In genomic region chrX:36863766-36864608, GRCm38 (mm10) we compare ENCODE assay signal across 8 mouse cellular contexts. TPM values are rescaled to one million over a fixed set of nuclear protein-coding genes. Genes with fewer than 3 reads are reported as not detected.
A peak's percentile ranks its signal among the peaks of the same experiment; 100 is the strongest.
DNase-seq lines count a peak whose midpoint lies in the region; ATAC-seq and TF ChIP-seq lines count a peak whose summit lies in the region.

No protein-coding gene starts in this region.

- no peak for TF ChIP-seq CTCF in ES-Bruce4 (IDR thresholded peaks at IDR 0.05; ENCODE audit: low read depth, low read length)
- TF ChIP-seq CTCF in lung, adult 2 months (IDR thresholded peaks at IDR 0.05; ENCODE audit: insufficient read depth, low read length): no peak

- no peaks in the 10 kb centered on the region for H3K4me1 ChIP-seq in ES-Bruce4 (ENCODE audit: control insufficient read depth, insufficient read depth, low read length)
- no peaks in the 10 kb centered on the region for H3K4me1 ChIP-seq in forebrain, embryonic 14.5 days (ENCODE audit: control insufficient read depth, insufficient read depth, low read length)
- H3K4me1 ChIP-seq in lung, adult 2 months (ENCODE audit: control insufficient read depth, insufficient read depth, low read length): no peaks in the 10 kb centered on the region

- intact Hi-C loops in heart, postnatal 25 days (cut with DNase I): no loop called here

- TF ChIP-seq EP300 in ES-Bruce4 (IDR thresholded peaks at IDR 0.05; ENCODE audit: insufficient read depth, low read depth, low read length): 0 out of 2 replicates have a peak, but pooled peaks have one; percentile 20

- H3K27ac ChIP-seq in ES-Bruce4 (ENCODE audit: insufficient read depth, low read length): no peak overlapping the region
- no peak overlapping the region; the same call in 1 of the 2 replicates for H3K27ac ChIP-seq in forebrain, embryonic 14.5 days (ENCODE audit: low read depth, low read length)

- peak; percentile 89 for DNase-seq in forebrain, embryonic 14.5 days (ENCODE audit: low spot score)
- DNase-seq in heart, postnatal 25 days (ENCODE audit: low spot score): peak; percentile 67
- DNase-seq in layer of hippocampus, adult 18-20 months (ENCODE audit: low spot score in 2 of 2): peak; percentile 74 to 89
- peak; percentile 73 for DNase-seq in lung, adult 2 months
- DNase-seq in thymus, adult 18-20 months: peak; percentile 56 to 72

- TF ChIP-seq POLR2A in ES-Bruce4 (IDR thresholded peaks at IDR 0.05; ENCODE audit: insufficient read depth, low read length): no peak
- peak; percentile 40; the same call in 1 of the 2 replicates for TF ChIP-seq POLR2A in lung, adult 2 months (IDR thresholded peaks at IDR 0.05; ENCODE audit: borderline replicate concordance, extremely low read depth, low read depth, low read length)

- 23% methylated on average over 42 of the region's 44 CpGs for WGBS in forebrain, embryonic 14.5 days
- 24% methylated on average over 43 of the region's 44 CpGs for WGBS in lung, adult 2 months

- H3K36me3 ChIP-seq in ES-Bruce4 (ENCODE audit: control insufficient read depth, insufficient read depth, low read length, poor library complexity, severe bottlenecking): no peaks in the 10 kb centered on the region; the same call in 1 of the 2 replicates
- no peaks in the 10 kb centered on the region for H3K36me3 ChIP-seq in forebrain, embryonic 14.5 days (ENCODE audit: control insufficient read depth, insufficient read depth, low read length)

- peak overlapping the region; percentile 98 for H3K4me3 ChIP-seq in ES-Bruce4 (ENCODE audit: low read depth, low read length)
- H3K4me3 ChIP-seq in forebrain, embryonic 14.5 days (ENCODE audit: low read depth, low read length): peak overlapping the region; percentile 35
- peak overlapping the region; percentile 84 for H3K4me3 ChIP-seq in lung, adult 2 months (replicated peaks; ENCODE audit: extremely low read depth, low read depth, low read length)

- H3K27me3 ChIP-seq in ES-Bruce4 (ENCODE audit: control insufficient read depth, insufficient read depth, low read length, poor library complexity, severe bottlenecking): no peaks in the 10 kb centered on the region
- H3K27me3 ChIP-seq in forebrain, embryonic 14.5 days (replicated peaks; ENCODE audit: control insufficient read depth, insufficient read depth, low read length): no peaks in the 10 kb centered on the region

- H3K4me2 ChIP-seq in forebrain, embryonic 14.5 days (ENCODE audit: low read length): peak overlapping the region; percentile 46

- ATAC-seq in cerebellum, adult (ENCODE audit: insufficient number of reproducible peaks, low FRiP score, low TSS enrichment): peak; percentile 70; the same call in 1 of the 2 replicates
- ATAC-seq in forebrain, embryonic 14.5 days: peak; percentile 95
- ATAC-seq in neutrophil, adult 5-6 weeks (ENCODE audit: extremely low read depth, insufficient number of reproducible peaks, low FRiP score, poor library complexity, severe bottlenecking): peak; percentile 93

- H3K9ac ChIP-seq in ES-Bruce4 (ENCODE audit: low read depth, poor library complexity, severe bottlenecking): peak overlapping the region; percentile 96
- peak overlapping the region; percentile 46 for H3K9ac ChIP-seq in forebrain, embryonic 14.5 days (ENCODE audit: low read length)

- no peaks in the 10 kb centered on the region for H3K9me3 ChIP-seq in ES-Bruce4 (replicated peaks; ENCODE audit: control insufficient read depth, insufficient read depth, low read length, poor library complexity, severe bottlenecking)
- no peaks in the 10 kb centered on the region for H3K9me3 ChIP-seq in forebrain, embryonic 14.5 days (replicated peaks; ENCODE audit: control insufficient read depth, low read length)

RNA-seq across cellular contexts. Expression of gene Ube2a, which starts 9.7 kb away (rescaled TPM):
- polyA plus RNA-seq in ES-Bruce4 (2011; ENCODE audit: insufficient read depth, insufficient read length, low read depth, missing spikeins): 101 and 112 TPM in 2 replicates
- polyA plus RNA-seq in forebrain, embryonic 14.5 days (2014; fragmentation: Nextera tagmentation; extraction: Ambion mirVana): 130 and 144 TPM in 2 replicates
- 10 to 100 TPM; 67.5 to 77.9 TPM for total RNA-seq in heart, postnatal 25 days (2021)
- 10 to 100 TPM; 53.5 to 57.9 TPM for total RNA-seq in layer of hippocampus, adult 18-20 months (2021)
- polyA plus RNA-seq in lung, adult 2 months (2012; rRNA removed): 23.1 and 27.1 TPM in 2 replicates
- 18.5 and 20.9 TPM in 2 replicates for total RNA-seq in neutrophil, adult 5-6 weeks (2017)

RNA-seq across cellular contexts. Expression of gene C330007P06Rik, which starts 9.9 kb away (rescaled TPM):
- 20.2 and 20.7 TPM in 2 replicates for polyA plus RNA-seq in ES-Bruce4 (2011; ENCODE audit: insufficient read depth, insufficient read length, low read depth, missing spikeins)
- 23.9 and 24.5 TPM in 2 replicates for polyA plus RNA-seq in forebrain, embryonic 14.5 days (2014; fragmentation: Nextera tagmentation; extraction: Ambion mirVana)
- total RNA-seq in heart, postnatal 25 days (2021): 10 to 100 TPM; 15.3 to 17.5 TPM
- total RNA-seq in layer of hippocampus, adult 18-20 months (2021): 10 to 100 TPM; 40.8 to 42.6 TPM
- 18.6 and 22.7 TPM in 2 replicates for polyA plus RNA-seq in lung, adult 2 months (2012; rRNA removed)
- total RNA-seq in neutrophil, adult 5-6 weeks (2017): 44.5 and 47.8 TPM in 2 replicates

RNA-seq across cellular contexts. Expression of gene Nkrf, which starts 38.7 kb away (rescaled TPM):
- polyA plus RNA-seq in ES-Bruce4 (2011; ENCODE audit: insufficient read depth, insufficient read length, low read depth, missing spikeins): 15.2 and 17.7 TPM in 2 replicates
- 13.1 and 16.3 TPM in 2 replicates for polyA plus RNA-seq in forebrain, embryonic 14.5 days (2014; fragmentation: Nextera tagmentation; extraction: Ambion mirVana)
- total RNA-seq in heart, postnatal 25 days (2021): 1 to 10 TPM; 3.2 to 3.9 TPM
- total RNA-seq in layer of hippocampus, adult 18-20 months (2021): 10 to 100 TPM; 30.4 to 32.1 TPM
- 0.48 and 0.80 TPM in 2 replicates for polyA plus RNA-seq in lung, adult 2 months (2012; rRNA removed)
- 5.5 and 5.7 TPM in 2 replicates for total RNA-seq in neutrophil, adult 5-6 weeks (2017)

Comparison
In these comparisons a context has a peak if more than half of its experiments do, and no peak if none do; other contexts are left out.
1. H3K4me3 ChIP-seq: peak in every context shown above with its lines; median percentile 98 in ES-Bruce4; 84 in lung, adult 2 months; 35 in forebrain, embryonic 14.5 days.